26 mouse cellular contexts compared by ENCODE assay signal in genomic region chr11:8030119-8030518, GRCm38 (mm10).
"Had no signal": no experiment of that assay in that cellular context is flagged by ENCODE, and none has a peak within 500 bp of the region (broad histone marks: within the 10 kb centered on the region; RNA-seq: fewer than 3 reads in every experiment).

No protein-coding gene starts in this region.

- H3K4me1 ChIP-seq: heart, embryonic 13.5 days; heart, embryonic 15.5 days; kidney, embryonic 15.5 days; limb, embryonic 13.5 days; limb, embryonic 15.5 days; liver, embryonic 12.5 days had no signal

- ATAC-seq: hindbrain, embryonic 16.5 days; intestine, embryonic 16.5 days; liver, embryonic 12.5 days had no signal

- H3K4me2 ChIP-seq: heart, embryonic 11.5 days; heart, embryonic 13.5 days; heart, embryonic 15.5 days; hindbrain, embryonic 14.5 days; kidney, embryonic 15.5 days; limb, embryonic 13.5 days; limb, embryonic 15.5 days; liver, embryonic 12.5 days had no signal

- DNase-seq: gastrocnemius, postnatal 14 days; gastrocnemius, postnatal 36 days; heart, adult 11 months; heart, adult 2 months; heart, postnatal 14 days; heart, postnatal 36 days; kidney, adult 11 months; kidney, adult 2 months; kidney, adult 9 months; kidney, postnatal 14 days; kidney, postnatal 36 days; layer of hippocampus, adult 9-11 months; layer of hippocampus, postnatal 36 days; left cerebral cortex, postnatal 4 days had no signal

- H3K9me3 ChIP-seq: heart, embryonic 13.5 days; heart, embryonic 15.5 days; kidney, embryonic 15.5 days; limb, embryonic 13.5 days; limb, embryonic 15.5 days; liver, embryonic 12.5 days had no signal

- H3K9ac ChIP-seq: heart, embryonic 13.5 days; heart, embryonic 15.5 days; hindbrain, embryonic 14.5 days; kidney, embryonic 15.5 days; limb, embryonic 13.5 days; limb, embryonic 15.5 days; liver, embryonic 12.5 days; liver, embryonic 14.5 days had no signal

- H3K36me3 ChIP-seq: heart, embryonic 13.5 days; heart, embryonic 15.5 days; kidney, embryonic 15.5 days; limb, embryonic 13.5 days; limb, embryonic 15.5 days; liver, embryonic 12.5 days had no signal

- H3K27me3 ChIP-seq: heart, embryonic 13.5 days; heart, embryonic 15.5 days; kidney, embryonic 15.5 days; limb, embryonic 13.5 days; limb, embryonic 15.5 days; liver, embryonic 12.5 days had no signal

- H3K4me3 ChIP-seq: heart, adult 2 months; heart, embryonic 13.5 days; heart, embryonic 15.5 days; kidney, embryonic 15.5 days; limb, embryonic 13.5 days; limb, embryonic 15.5 days; liver, embryonic 12.5 days had no signal

- H3K27ac ChIP-seq: heart, adult 2 months; heart, embryonic 13.5 days; heart, embryonic 15.5 days; hindbrain, embryonic 14.5 days; kidney, embryonic 15.5 days; kidney, postnatal 0 days; limb, embryonic 13.5 days; limb, embryonic 15.5 days; liver, embryonic 12.5 days; liver, embryonic 14.5 days had no signal
